Mouse (Mus musculus): ENCODE results near the gene Rasl12. TPM values are rescaled to one million over a fixed set of nuclear protein-coding genes. Genes with fewer than 3 reads are reported as not detected.

Rasl12 gene
- not detected for polyA plus RNA-seq (2017; shearing (Covaris generic))

- no peak for ATAC-seq
Observed at GRCm38 (mm10) chr9:65398279-65398678, at the start of gene Rasl12. Rasl12 (plus strand) TSS chr9:65398506.

- no peak for ATAC-seq
Observed at GRCm38 (mm10) chr9:65353251-65353650, 45.1 kb upstream of the Rasl12 start.

GRCm38 (mm10) chr9:65356561-65356960, 41.7 kb upstream of the Rasl12 start:
- ATAC-seq: no peak

GRCm38 (mm10) chr9:65356971-65357370, 41.3 kb upstream of the Rasl12 start:
- no peak for ATAC-seq

- ATAC-seq: no peak
Observed at GRCm38 (mm10) chr9:65358956-65359480, 39.3 kb upstream of the Rasl12 start.

- ATAC-seq: no peak
Observed at GRCm38 (mm10) chr9:65360641-65361448, 37.5 kb upstream of the Rasl12 start, which contains the start of gene Ubap1l. Ubap1l (plus strand) TSS chr9:65361041.

- no peak for ATAC-seq
Observed at GRCm38 (mm10) chr9:65363684-65364083, 34.6 kb upstream of the Rasl12 start.

- no peak for ATAC-seq
Observed at GRCm38 (mm10) chr9:65365721-65366120, 32.6 kb upstream of the Rasl12 start.

- no peak for ATAC-seq
Observed at GRCm38 (mm10) chr9:65371756-65372155, 26.6 kb upstream of the Rasl12 start.

- no peak for ATAC-seq
Observed at GRCm38 (mm10) chr9:65372449-65372848, 25.9 kb upstream of the Rasl12 start.

- ATAC-seq: no peak
Observed at GRCm38 (mm10) chr9:65374468-65375162, 23.7 kb upstream of the Rasl12 start.

- ATAC-seq: no peak
Observed at GRCm38 (mm10) chr9:65375163-65375934, 23.0 kb upstream of the Rasl12 start.

- ATAC-seq: no peak
Observed at GRCm38 (mm10) chr9:65381017-65381590, 17.2 kb upstream of the Rasl12 start.

GRCm38 (mm10) chr9:65382031-65382750, 16.1 kb upstream of the Rasl12 start:
- no peak for ATAC-seq

GRCm38 (mm10) chr9:65382751-65383097, 15.6 kb upstream of the Rasl12 start:
- ATAC-seq: no peak

GRCm38 (mm10) chr9:65384276-65384675, 14.0 kb upstream of the Rasl12 start:
- ATAC-seq: no peak

- ATAC-seq: no peak
Observed at GRCm38 (mm10) chr9:65386373-65387140, 11.7 kb upstream of the Rasl12 start.

- no peak for ATAC-seq
Observed at GRCm38 (mm10) chr9:65390752-65391612, 7.3 kb upstream of the Rasl12 start.

GRCm38 (mm10) chr9:65391613-65391964, 6.7 kb upstream of the Rasl12 start, which contains the start of gene Kbtbd13:
Kbtbd13 (minus strand) TSS chr9:65391652.
- no peak for ATAC-seq

Data from CD4-positive, CD25-positive, alpha-beta regulatory T cell, adult 4 months (primary cell).